8 mouse cellular contexts compared by ENCODE assay signal in the genomic region with DNA sequence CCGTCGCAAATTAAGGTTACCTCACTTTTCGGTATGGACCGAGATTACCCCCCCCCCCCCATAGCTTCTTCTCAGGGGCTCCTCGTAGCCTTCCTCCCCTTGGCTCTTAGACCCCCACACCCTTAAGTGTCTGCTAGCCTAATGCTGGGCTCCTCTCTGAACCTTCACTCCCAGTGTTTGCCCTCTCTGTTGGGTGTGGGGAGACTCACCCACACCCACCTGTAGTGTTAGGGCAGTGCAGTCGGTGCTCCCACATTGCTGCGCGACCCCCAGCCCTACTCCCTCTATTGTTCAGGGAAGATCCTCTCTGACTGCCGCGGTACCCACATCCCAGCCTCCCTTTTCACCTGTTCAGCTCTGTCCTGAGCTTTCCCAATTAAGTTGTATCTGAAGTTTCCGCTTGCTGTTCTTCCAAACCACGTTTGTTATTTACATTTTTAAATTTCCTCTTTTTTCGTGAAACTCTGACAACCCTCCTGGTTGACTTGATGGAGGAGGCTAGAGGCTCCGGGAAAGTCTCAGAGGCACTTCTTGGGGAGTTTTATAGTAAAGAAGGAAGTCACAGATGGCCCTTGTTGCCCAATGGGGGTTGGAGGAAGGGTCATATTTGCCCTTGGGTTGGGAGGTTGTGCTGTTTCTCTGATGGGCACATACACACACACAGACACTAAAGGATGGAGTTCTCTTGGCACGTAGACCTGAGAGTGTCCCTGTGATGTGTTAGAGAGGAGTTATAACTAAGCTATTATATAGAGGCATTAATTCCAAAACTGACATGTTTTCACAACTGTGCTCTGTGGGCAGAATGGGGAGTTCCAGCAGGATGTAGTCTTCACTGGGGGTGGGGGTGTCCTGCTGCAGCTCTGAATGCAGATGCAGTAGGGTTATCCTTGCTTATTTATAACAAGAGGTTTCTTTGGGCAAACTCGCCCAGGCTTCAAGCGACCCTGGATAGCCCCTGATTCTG. TPM values are rescaled to one million over a fixed set of nuclear protein-coding genes. Genes with fewer than 3 reads are reported as not detected.
A peak's percentile ranks its signal among the peaks of the same experiment; 100 is the strongest.
DNase-seq lines count a peak whose midpoint lies in the region; ATAC-seq and TF ChIP-seq lines count a peak whose summit lies in the region.

No protein-coding gene starts in this region.

- no peak for TF ChIP-seq CTCF in lung, adult 2 months (IDR thresholded peaks at IDR 0.05; ENCODE audit: insufficient read depth, low read length)
- no peak for TF ChIP-seq CTCF in cortical plate, adult 2 months (IDR thresholded peaks at IDR 0.05; ENCODE audit: extremely low read depth, insufficient read depth, low read length)
- TF ChIP-seq CTCF in hindbrain, postnatal 0 days (IDR thresholded peaks at IDR 0.05; ENCODE audit: low read depth), result no peak

- DNase-seq in lung, adult 2 months, result no peak
- DNase-seq in lung, postnatal 25 days (ENCODE audit: low spot score), result no peak
- DNase-seq in hindbrain, postnatal 0 days (ENCODE audit: low spot score), result no peak
- no peak for DNase-seq in adrenal gland, postnatal 14 days
- DNase-seq in layer of hippocampus, postnatal 14 days (ENCODE audit: low spot score in 2 of 2), result no peak
- no peak for DNase-seq in left cerebral cortex, adult 9 months (ENCODE audit: low spot score in 2 of 2)

- no peak overlapping the region for H3K27ac ChIP-seq in cortical plate, adult 2 months (ENCODE audit: insufficient read depth, low read length)
- H3K27ac ChIP-seq in hindbrain, postnatal 0 days, result no peak overlapping the region
- peak overlapping the region; percentile 80; the same call in 1 of the 2 replicates for H3K27ac ChIP-seq in midbrain, embryonic 15.5 days

- peak overlapping the region; percentile 86 for H3K9ac ChIP-seq in hindbrain, postnatal 0 days (replicated peaks; ENCODE audit: low read length)
- peak overlapping the region; percentile 93 for H3K9ac ChIP-seq in midbrain, embryonic 15.5 days

- no peak for TF ChIP-seq POLR2A in lung, adult 2 months (IDR thresholded peaks at IDR 0.05; ENCODE audit: borderline replicate concordance, extremely low read depth, low read depth, low read length)
- no peak for TF ChIP-seq POLR2A in cortical plate, adult 2 months (IDR thresholded peaks at IDR 0.05; ENCODE audit: extremely low read depth, insufficient read depth, low read length)

- H3K4me1 ChIP-seq in lung, adult 2 months (ENCODE audit: control insufficient read depth, insufficient read depth, low read length), result peaks cover 17% of the 10 kb centered on the region
- peaks cover 10% of the 10 kb centered on the region for H3K4me1 ChIP-seq in cortical plate, adult 2 months (ENCODE audit: control insufficient read depth, insufficient read depth, low read length)
- H3K4me1 ChIP-seq in hindbrain, postnatal 0 days (ENCODE audit: insufficient read depth, low read length), result peaks cover 3% of the 10 kb centered on the region; the same call in 1 of the 2 replicates
- H3K4me1 ChIP-seq in midbrain, embryonic 15.5 days, result peaks cover 27% of the 10 kb centered on the region

- whole genome bisulfite sequencing in lung, adult 2 months, result 18% methylated on average over 17 of the region's 17 CpGs
- 17% methylated on average over 17 of the region's 17 CpGs for WGBS in hindbrain, postnatal 0 days
- WGBS in midbrain, embryonic 15.5 days, result 18% methylated on average over 17 of the region's 17 CpGs

- no peaks in the 10 kb centered on the region for H3K9me3 ChIP-seq in hindbrain, postnatal 0 days (ENCODE audit: low read length)
- H3K9me3 ChIP-seq in midbrain, embryonic 15.5 days, result no peaks in the 10 kb centered on the region

- no peaks in the 10 kb centered on the region for H3K27me3 ChIP-seq in hindbrain, postnatal 0 days (ENCODE audit: insufficient read depth, low read length)
- no peaks in the 10 kb centered on the region for H3K27me3 ChIP-seq in midbrain, embryonic 15.5 days (replicated peaks)

- peak overlapping the region; percentile 83 for H3K4me3 ChIP-seq in lung, adult 2 months (replicated peaks; ENCODE audit: extremely low read depth, low read depth, low read length)
- peak overlapping the region; percentile 61 for H3K4me3 ChIP-seq in cortical plate, adult 2 months (ENCODE audit: insufficient read depth, low read length)
- H3K4me3 ChIP-seq in hindbrain, postnatal 0 days (ENCODE audit: low read length), result peak overlapping the region; percentile 87
- H3K4me3 ChIP-seq in midbrain, embryonic 15.5 days, result peak overlapping the region; percentile 96

- peak; percentile 39 for ATAC-seq in hindbrain, postnatal 0 days
- ATAC-seq in midbrain, embryonic 15.5 days (replicated peaks), result peak; percentile 50

- H3K4me2 ChIP-seq in hindbrain, postnatal 0 days (ENCODE audit: low read depth, low read length), result peak overlapping the region; percentile 89
- peak overlapping the region; percentile 86 for H3K4me2 ChIP-seq in midbrain, embryonic 15.5 days

- H3K36me3 ChIP-seq in hindbrain, postnatal 0 days (ENCODE audit: insufficient read depth, low read length), result no peaks in the 10 kb centered on the region
- no peaks in the 10 kb centered on the region for H3K36me3 ChIP-seq in midbrain, embryonic 15.5 days (replicated peaks)

RNA-seq across cellular contexts. Expression of a gene that starts 1.1 kb away (rescaled TPM):
- 40.6 and 43.7 TPM in 2 replicates for polyA plus RNA-seq in lung, adult 2 months (2012; rRNA removed)
- 36.5 and 38.4 TPM in 2 replicates for polyA plus RNA-seq in cortical plate, adult 2 months (2012; rRNA removed)
- total RNA-seq in hindbrain, postnatal 0 days (2014; rRNA removed), result 14.6 and 15.2 TPM in 2 replicates
- polyA plus RNA-seq in hindbrain, postnatal 0 days (2015; fragmentation: Nextera tagmentation; extraction: Ambion mirVana), result 12.8 and 14.6 TPM in 2 replicates
- polyA plus RNA-seq in midbrain, embryonic 15.5 days (2015; fragmentation: Nextera tagmentation; extraction: Ambion mirVana), result 21.4 and 22.7 TPM in 2 replicates
- 18.1 and 19.3 TPM in 2 replicates for total RNA-seq in adrenal gland, postnatal 14 days (2021)
- total RNA-seq in layer of hippocampus, postnatal 14 days (2021), result 10 to 100 TPM; 18.2 to 20.3 TPM

RNA-seq across cellular contexts. Expression of a gene that starts 52.5 kb away (rescaled TPM):
- 44.8 and 50.3 TPM in 2 replicates for polyA plus RNA-seq in lung, adult 2 months (2012; rRNA removed)
- 2.5 and 3.0 TPM in 2 replicates for polyA plus RNA-seq in cortical plate, adult 2 months (2012; rRNA removed)
- 1.1 and 3.2 TPM in 2 replicates for total RNA-seq in hindbrain, postnatal 0 days (2014; rRNA removed)
- polyA plus RNA-seq in hindbrain, postnatal 0 days (2015; fragmentation: Nextera tagmentation; extraction: Ambion mirVana), result 1.2 and 1.9 TPM in 2 replicates
- polyA plus RNA-seq in midbrain, embryonic 15.5 days (2015; fragmentation: Nextera tagmentation; extraction: Ambion mirVana), result 0.50 and 0.76 TPM in 2 replicates
- total RNA-seq in adrenal gland, postnatal 14 days (2021), result 4.4 and 6.2 TPM in 2 replicates
- total RNA-seq in layer of hippocampus, postnatal 14 days (2021), result 1 to 10 TPM; 1.9 to 2.1 TPM

RNA-seq across cellular contexts. Expression of a gene that starts 59.8 kb away (rescaled TPM):
- 37.7 and 43.4 TPM in 2 replicates for polyA plus RNA-seq in lung, adult 2 months (2012; rRNA removed)
- polyA plus RNA-seq in cortical plate, adult 2 months (2012; rRNA removed), result 0.04 and 0.09 TPM in 2 replicates
- total RNA-seq in hindbrain, postnatal 0 days (2014; rRNA removed), result 0.05 and 0.07 TPM in 2 replicates
- polyA plus RNA-seq in hindbrain, postnatal 0 days (2015; fragmentation: Nextera tagmentation; extraction: Ambion mirVana), result not detected in 2 replicates
- 0.09 TPM in 1 of 2 replicates, not detected in the other for polyA plus RNA-seq in midbrain, embryonic 15.5 days (2015; fragmentation: Nextera tagmentation; extraction: Ambion mirVana)
- total RNA-seq in adrenal gland, postnatal 14 days (2021), result 17.0 and 261 TPM in 2 replicates
- not detected for total RNA-seq in layer of hippocampus, postnatal 14 days (2021)

Comparison
In these comparisons a context has a peak if more than half of its experiments do, and no peak if none do; other contexts are left out.
1. RNA of a gene that starts 52.5 kb away (polyA plus RNA-seq): 44.8 to 50.3 TPM in lung, adult 2 months; 2.5 to 3.0 TPM in cortical plate, adult 2 months, 1.2 to 1.9 TPM in hindbrain, postnatal 0 days and 0.50 to 0.76 TPM in midbrain, embryonic 15.5 days; every median in the first group is over 10 times any median in the second.
2. RNA of a gene that starts 59.8 kb away (polyA plus RNA-seq): 37.7 to 43.4 TPM in lung, adult 2 months; not detected in hindbrain, postnatal 0 days, 0.04 to 0.09 TPM in cortical plate, adult 2 months and 0.09 TPM in midbrain, embryonic 15.5 days; every median in the first group is over 10 times any median in the second.
3. Peak in every context shown above with its lines, with median percentiles within 50 percentile points of each other: H3K4me3 ChIP-seq.